Mouse (Mus musculus): ENCODE data around the gene Gm17622. TPM values are rescaled to one million over a fixed set of nuclear protein-coding genes. Genes with fewer than 3 reads are reported as not detected.

The Gm17622 gene
- polyA plus RNA-seq (2015; fragmentation: Nextera tagmentation; extraction: Ambion mirVana): not detected in 2 replicates

DNA sequence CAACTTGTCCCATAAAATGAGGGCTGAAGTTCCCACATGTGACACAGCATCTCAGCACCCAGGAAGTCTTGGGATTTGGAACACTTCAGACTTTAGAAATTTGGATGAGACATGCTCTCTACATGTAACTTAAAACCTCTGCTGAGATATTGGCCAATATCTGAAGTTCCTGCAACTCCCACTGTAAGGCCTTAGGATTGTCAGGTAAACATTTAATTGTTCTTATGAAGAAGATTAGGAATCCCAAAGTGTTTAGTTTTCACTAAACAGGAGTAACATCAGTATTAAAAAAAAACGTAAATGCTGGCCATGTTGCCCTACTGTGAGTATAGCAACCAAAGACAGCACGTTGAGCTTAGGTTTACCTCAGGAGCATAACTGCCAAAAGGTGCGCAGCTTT, at the start of gene Gm17622:
Gene Gm17622, plus strand, starts transcription at position 301 of the 400 bp plus-strand sequence.
- H3K4me1 ChIP-seq (replicated peaks): no peaks in the 10 kb centered on the region
- no peaks in the 10 kb centered on the region for H3K27me3 ChIP-seq
- no peak within 1 kb of the TSS for H3K4me2 ChIP-seq
- no peaks in the 10 kb centered on the region for H3K9me3 ChIP-seq (replicated peaks)
- no peak within 1 kb of the TSS for H3K4me3 ChIP-seq (replicated peaks)
- no peak within 1 kb of the TSS for H3K9ac ChIP-seq
- 79% methylated on average over 3 of the region's 3 CpGs for WGBS (ENCODE audit: insufficient replicate concordance)
- no peak for ATAC-seq (ENCODE audit: insufficient read depth)
- H3K36me3 ChIP-seq (replicated peaks): peaks cover 11% of the 10 kb centered on the region; the same call in 1 of the 2 replicates
- no peak within 1 kb of the TSS for H3K27ac ChIP-seq (replicated peaks)

GRCm38 (mm10) chr13:96450205-96450856, 40.2 kb upstream of the Gm17622 start:
- H3K4me1 ChIP-seq (replicated peaks): no peaks in the 10 kb centered on the region
- H3K36me3 ChIP-seq (replicated peaks): no peaks in the 10 kb centered on the region
- 71% methylated on average over 11 of the region's 11 CpGs for WGBS (ENCODE audit: insufficient replicate concordance)
- H3K9ac ChIP-seq: no peak overlapping the region
- H3K27ac ChIP-seq (replicated peaks): no peak overlapping the region
- H3K9me3 ChIP-seq (replicated peaks): no peaks in the 10 kb centered on the region
- no peaks in the 10 kb centered on the region for H3K27me3 ChIP-seq
- H3K4me2 ChIP-seq: no peak overlapping the region
- ATAC-seq (ENCODE audit: insufficient read depth): no peak
- H3K4me3 ChIP-seq (replicated peaks): no peak overlapping the region

GRCm38 (mm10) chr13:96450869-96451268, 39.7 kb upstream of the Gm17622 start:
- H3K9me3 ChIP-seq (replicated peaks): no peaks in the 10 kb centered on the region
- H3K36me3 ChIP-seq (replicated peaks): no peaks in the 10 kb centered on the region
- no peak overlapping the region for H3K27ac ChIP-seq (replicated peaks)
- WGBS (ENCODE audit: insufficient replicate concordance): 72% methylated on average over 7 of the region's 7 CpGs
- no peaks in the 10 kb centered on the region for H3K4me1 ChIP-seq (replicated peaks)
- no peak overlapping the region for H3K4me3 ChIP-seq (replicated peaks)
- ATAC-seq (ENCODE audit: insufficient read depth): no peak
- no peak overlapping the region for H3K9ac ChIP-seq
- no peaks in the 10 kb centered on the region for H3K27me3 ChIP-seq
- H3K4me2 ChIP-seq: no peak overlapping the region

GRCm38 (mm10) chr13:96451386-96452140, 39.0 kb upstream of the Gm17622 start:
- H3K9ac ChIP-seq: no peak overlapping the region
- H3K27me3 ChIP-seq: no peaks in the 10 kb centered on the region
- H3K4me1 ChIP-seq (replicated peaks): no peaks in the 10 kb centered on the region
- H3K36me3 ChIP-seq (replicated peaks): no peaks in the 10 kb centered on the region
- H3K4me2 ChIP-seq: no peak overlapping the region
- H3K4me3 ChIP-seq (replicated peaks): no peak overlapping the region
- no peaks in the 10 kb centered on the region for H3K9me3 ChIP-seq (replicated peaks)
- WGBS (ENCODE audit: insufficient replicate concordance): 77% methylated on average over 11 of the region's 11 CpGs
- no peak overlapping the region for H3K27ac ChIP-seq (replicated peaks)
- no peak for ATAC-seq (ENCODE audit: insufficient read depth)

DNA sequence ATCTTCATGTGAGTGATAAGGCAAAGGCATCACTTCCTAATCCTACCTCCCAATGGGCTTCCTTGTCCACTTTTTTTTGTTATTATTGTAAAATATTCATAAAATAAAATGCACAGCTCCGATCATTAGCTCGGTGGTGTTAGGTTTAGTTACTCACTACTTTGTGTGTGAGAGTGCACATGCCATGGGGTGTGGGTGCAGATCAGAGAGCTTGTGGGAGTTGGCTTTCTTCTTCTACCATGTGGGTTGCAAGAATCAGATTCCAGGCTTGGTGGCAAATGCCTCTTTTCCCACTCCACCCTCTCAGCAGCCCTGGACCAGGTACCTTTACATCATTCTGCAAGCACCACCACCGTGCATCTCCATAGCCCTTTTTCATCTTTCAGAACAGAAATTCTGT, 37.9 kb upstream of the Gm17622 start:
- Histone ChIP-seq H3K36me3 (replicated peaks) (no peaks in the 10 kb centered on the region), H3K27ac (replicated peaks) (no peak overlapping the region), H3K27me3 (no peaks in the 10 kb centered on the region), H3K9ac (no peak overlapping the region), H3K9me3 (replicated peaks) (no peaks in the 10 kb centered on the region), H3K4me1 (replicated peaks) (no peaks in the 10 kb centered on the region), H3K4me2 (no peak overlapping the region), H3K4me3 (replicated peaks) (no peak overlapping the region)
- ATAC-seq (ENCODE audit: insufficient read depth): no peak
- WGBS (ENCODE audit: insufficient replicate concordance): 69% methylated on average over 3 of the region's 3 CpGs

DNA sequence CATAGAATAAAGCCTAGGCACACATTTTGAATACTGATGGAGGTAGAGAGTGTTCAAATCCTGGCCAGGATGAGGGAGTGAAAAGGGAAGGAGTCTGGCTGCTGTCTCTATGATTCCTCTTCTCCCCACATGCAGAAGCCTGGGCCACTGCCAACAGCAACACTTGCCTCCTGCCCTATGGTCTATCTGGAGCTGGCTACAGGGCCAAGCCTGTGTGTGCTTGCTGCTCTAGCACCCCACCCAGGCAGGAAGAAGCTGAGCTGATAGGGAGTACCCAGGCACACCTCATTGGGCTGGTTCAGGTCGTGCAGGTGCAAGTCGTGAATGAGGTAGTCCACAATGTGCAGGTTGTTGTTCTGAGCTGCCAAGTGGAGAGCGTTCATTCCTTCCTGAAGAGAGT, 36.2 kb upstream of the Gm17622 start:
- no peak overlapping the region for H3K27ac ChIP-seq (replicated peaks)
- no peaks in the 10 kb centered on the region for H3K9me3 ChIP-seq (replicated peaks)
- no peaks in the 10 kb centered on the region for H3K27me3 ChIP-seq
- H3K4me3 ChIP-seq (replicated peaks): no peak overlapping the region
- no peaks in the 10 kb centered on the region for H3K36me3 ChIP-seq (replicated peaks)
- no peak overlapping the region for H3K4me2 ChIP-seq
- no peak for ATAC-seq (ENCODE audit: insufficient read depth)
- 52% methylated on average over 3 of the region's 3 CpGs for WGBS (ENCODE audit: insufficient replicate concordance)
- no peak overlapping the region for H3K9ac ChIP-seq
- no peaks in the 10 kb centered on the region for H3K4me1 ChIP-seq (replicated peaks)

DNA sequence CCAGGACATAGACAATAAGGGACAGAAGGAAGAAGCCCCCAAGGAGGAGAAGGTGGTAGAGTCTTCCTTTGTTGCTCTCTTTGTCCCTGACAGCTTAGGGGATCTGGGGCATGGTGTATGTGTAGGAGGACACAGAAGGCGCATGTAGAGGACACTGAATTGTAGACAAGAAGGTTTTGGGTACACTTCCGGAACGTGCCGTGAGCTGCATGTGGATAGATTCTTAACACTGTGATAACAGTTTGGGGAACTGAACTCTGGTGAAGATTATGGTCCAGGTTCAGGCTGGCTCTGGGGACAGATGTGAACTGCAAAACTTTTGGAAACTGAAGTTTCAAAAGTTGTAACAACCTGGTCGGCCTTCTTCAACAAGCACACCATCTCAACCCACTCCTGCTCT, 33.0 kb upstream of the Gm17622 start:
- Histone ChIP-seq H3K27ac (replicated peaks) (no peak overlapping the region), H3K36me3 (replicated peaks) (no peaks in the 10 kb centered on the region), H3K9ac (no peak overlapping the region), H3K4me3 (replicated peaks) (no peak overlapping the region), H3K9me3 (replicated peaks) (no peaks in the 10 kb centered on the region), H3K4me2 (no peak overlapping the region), H3K4me1 (replicated peaks) (no peaks in the 10 kb centered on the region), H3K27me3 (no peaks in the 10 kb centered on the region)
- WGBS (ENCODE audit: insufficient replicate concordance): 62% methylated on average over 5 of the region's 5 CpGs
- no peak for ATAC-seq (ENCODE audit: insufficient read depth)

GRCm38 (mm10) chr13:96458018-96458417, 32.5 kb upstream of the Gm17622 start:
- Histone ChIP-seq H3K27me3 (no peaks in the 10 kb centered on the region), H3K9ac (no peak overlapping the region), H3K9me3 (replicated peaks) (no peaks in the 10 kb centered on the region), H3K4me1 (replicated peaks) (no peaks in the 10 kb centered on the region), H3K36me3 (replicated peaks) (no peaks in the 10 kb centered on the region), H3K27ac (replicated peaks) (no peak overlapping the region), H3K4me2 (no peak overlapping the region), H3K4me3 (replicated peaks) (no peak overlapping the region)
- WGBS (ENCODE audit: insufficient replicate concordance): 55% methylated on average over 5 of the region's 5 CpGs
- ATAC-seq (ENCODE audit: insufficient read depth): no peak

DNA sequence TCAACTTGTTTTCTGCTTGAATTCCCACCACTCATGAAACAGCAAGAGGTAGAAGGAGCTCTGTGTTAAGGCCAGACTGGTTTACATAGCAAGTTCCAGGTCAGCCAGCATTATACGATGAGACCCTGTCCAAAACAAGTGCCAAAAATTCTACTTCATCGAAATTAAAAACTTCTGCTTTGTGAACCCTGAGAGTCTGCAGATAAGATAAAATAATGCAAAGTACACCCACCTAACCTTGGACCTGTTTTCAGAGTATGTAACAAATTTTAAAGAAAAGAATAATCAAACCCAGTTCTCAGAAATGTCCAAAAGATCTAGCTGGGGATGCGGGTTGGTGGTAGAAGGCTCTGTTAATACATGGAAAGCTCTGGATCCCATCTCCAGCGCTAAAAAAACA, 31.9 kb upstream of the Gm17622 start:
- Histone ChIP-seq H3K4me3 (replicated peaks) (no peak overlapping the region), H3K9me3 (replicated peaks) (no peaks in the 10 kb centered on the region), H3K9ac (no peak overlapping the region), H3K4me1 (replicated peaks) (no peaks in the 10 kb centered on the region), H3K36me3 (replicated peaks) (no peaks in the 10 kb centered on the region), H3K4me2 (no peak overlapping the region), H3K27ac (replicated peaks) (no peak overlapping the region), H3K27me3 (no peaks in the 10 kb centered on the region)
- 57% methylated on average over 4 of the region's 4 CpGs for WGBS (ENCODE audit: insufficient replicate concordance)
- no peak for ATAC-seq (ENCODE audit: insufficient read depth)

DNA sequence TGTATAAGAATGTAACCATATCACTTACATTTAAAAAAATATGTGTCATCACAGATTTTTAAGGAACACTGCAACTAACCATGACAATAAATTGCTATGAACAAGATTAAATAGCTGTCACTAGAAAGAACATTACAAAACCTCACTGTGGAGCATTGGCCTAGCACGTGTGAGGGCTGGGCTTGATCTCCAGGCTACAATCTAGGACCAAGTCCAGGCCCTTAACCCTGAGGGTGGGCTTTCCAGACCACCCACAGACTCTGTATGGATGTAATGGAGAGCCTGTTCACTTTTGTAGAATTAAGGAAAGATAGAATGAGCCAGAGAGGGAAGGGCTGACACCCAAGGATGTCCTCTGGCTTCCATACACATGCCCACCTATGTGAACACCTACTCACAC, 27.9 kb upstream of the Gm17622 start:
- H3K9me3 ChIP-seq (replicated peaks): no peaks in the 10 kb centered on the region
- H3K9ac ChIP-seq: no peak overlapping the region
- H3K27me3 ChIP-seq: no peaks in the 10 kb centered on the region
- H3K4me2 ChIP-seq: no peak overlapping the region
- WGBS (ENCODE audit: insufficient replicate concordance): 67% methylated on average over 1 of the region's 1 CpGs
- H3K4me1 ChIP-seq (replicated peaks): no peaks in the 10 kb centered on the region
- no peak overlapping the region for H3K27ac ChIP-seq (replicated peaks)
- H3K36me3 ChIP-seq (replicated peaks): no peaks in the 10 kb centered on the region
- no peak for ATAC-seq (ENCODE audit: insufficient read depth)
- H3K4me3 ChIP-seq (replicated peaks): no peak overlapping the region

GRCm38 (mm10) chr13:96465315-96465714, 25.2 kb upstream of the Gm17622 start:
- no peak overlapping the region for H3K4me2 ChIP-seq
- ATAC-seq (ENCODE audit: insufficient read depth): no peak
- no peaks in the 10 kb centered on the region for H3K4me1 ChIP-seq (replicated peaks)
- H3K27ac ChIP-seq (replicated peaks): no peak overlapping the region
- no peaks in the 10 kb centered on the region for H3K9me3 ChIP-seq (replicated peaks)
- H3K36me3 ChIP-seq (replicated peaks): no peaks in the 10 kb centered on the region
- H3K4me3 ChIP-seq (replicated peaks): no peak overlapping the region
- H3K9ac ChIP-seq: no peak overlapping the region
- no peaks in the 10 kb centered on the region for H3K27me3 ChIP-seq
- WGBS (ENCODE audit: insufficient replicate concordance): 58% methylated on average over 5 of the region's 5 CpGs

All from liver, embryonic 15.5 days (tissue).